Mouse (Mus musculus) liver, adult 2 months (tissue): Measurements from ENCODE around the gene Nfia. TPM values are rescaled to one million over a fixed set of nuclear protein-coding genes. Genes with fewer than 3 reads are reported as not detected.

Experiments used
- DNase-seq: peaks from one replicate; pipeline ENCODE4 v3.0.0-alpha.2; 2011; ENCODE audit warnings: low read depth, low spot score; ENCODE audit errors: extremely low read depth
- H3K27ac ChIP-seq: fragments of 200-500 bp; replicated peaks from 2 replicates; pipeline ENCODE4 v1.5.1; 2012; ENCODE audit warnings: low read depth, mild to moderate bottlenecking, control low read depth, inconsistent platforms, low read length; ENCODE audit not compliant: insufficient read depth
- H3K27me3 ChIP-seq: fragments of 200-500 bp; 2 replicates; pipeline ENCODE4 v1.6.1; 2012; ENCODE audit warnings: mild to moderate bottlenecking, moderate library complexity, low read length, inconsistent platforms; ENCODE audit not compliant: control insufficient read depth, insufficient read depth
- H3K36me3 ChIP-seq: fragments of 200-500 bp; 2 replicates; pipeline ENCODE4 v1.6.1; 2012; ENCODE audit warnings: low read length, inconsistent platforms; ENCODE audit not compliant: control insufficient read depth, insufficient read depth
- H3K4me1 ChIP-seq: fragments of 200-500 bp; 2 replicates; pipeline ENCODE4 v1.6.1; 2011; ENCODE audit warnings: low read length; ENCODE audit not compliant: control insufficient read depth, insufficient read depth
- H3K4me3 ChIP-seq: fragments of 200-500 bp; 2 replicates; pipeline ENCODE4 v1.5.1; 2011; ENCODE audit warnings: low read depth, mild to moderate bottlenecking, control low read depth, low read length, moderate library complexity; ENCODE audit not compliant: insufficient read depth
- H3K79me2 ChIP-seq: fragments of 200-500 bp; 2 replicates; pipeline ENCODE4 v1.6.1; 2012; ENCODE audit warnings: inconsistent platforms, mild to moderate bottlenecking, low read length, moderate library complexity; ENCODE audit not compliant: control insufficient read depth, insufficient read depth
- H3K9ac ChIP-seq: fragments of 200-500 bp; 2 replicates; pipeline ENCODE4 v1.6.1; 2012; ENCODE audit warnings: low read depth, mild to moderate bottlenecking, control low read depth, inconsistent platforms, low read length
- CTCF ChIP-seq: fragments of 200-500 bp; IDR thresholded peaks from 2 replicates; pipeline ENCODE4 v1.5.1; 2011; ENCODE audit warnings: low read depth, low read length, control low read depth
- POLR2A ChIP-seq: fragments of 200-500 bp; IDR thresholded peaks from 2 replicates; pipeline ENCODE4 v1.6.1; 2011; ENCODE audit warnings: low read length, control low read depth; ENCODE audit not compliant: insufficient read depth; ENCODE audit errors: extremely low read depth
- WGBS: fragments of 180-500 bp; shearing (Covaris S2); methylation state at CpG from one replicate; pipeline ENCODE4 v1.1.7; 2018; 5-methylcytosine and 5-hydroxymethylcytosine counted together
- polyA plus RNA-seq: library from polyadenylated mRNA; depleted of rRNA; stranded (reverse); fragments of >200 nt; gene quantifications from 2 replicates; pipeline ENCODE4 v1.2.3, GENCODE M21; 2012
- total RNA-seq: library from RNA; depleted of rRNA; stranded (reverse); fragments of >200 nt; gene quantifications from 2 replicates; pipeline ENCODE4 v1.2.3, GENCODE M21; 2014

The Nfia gene
- total and polyA plus RNA-seq, 2 experiments = 12.5 to 32.2 TPM

DNA sequence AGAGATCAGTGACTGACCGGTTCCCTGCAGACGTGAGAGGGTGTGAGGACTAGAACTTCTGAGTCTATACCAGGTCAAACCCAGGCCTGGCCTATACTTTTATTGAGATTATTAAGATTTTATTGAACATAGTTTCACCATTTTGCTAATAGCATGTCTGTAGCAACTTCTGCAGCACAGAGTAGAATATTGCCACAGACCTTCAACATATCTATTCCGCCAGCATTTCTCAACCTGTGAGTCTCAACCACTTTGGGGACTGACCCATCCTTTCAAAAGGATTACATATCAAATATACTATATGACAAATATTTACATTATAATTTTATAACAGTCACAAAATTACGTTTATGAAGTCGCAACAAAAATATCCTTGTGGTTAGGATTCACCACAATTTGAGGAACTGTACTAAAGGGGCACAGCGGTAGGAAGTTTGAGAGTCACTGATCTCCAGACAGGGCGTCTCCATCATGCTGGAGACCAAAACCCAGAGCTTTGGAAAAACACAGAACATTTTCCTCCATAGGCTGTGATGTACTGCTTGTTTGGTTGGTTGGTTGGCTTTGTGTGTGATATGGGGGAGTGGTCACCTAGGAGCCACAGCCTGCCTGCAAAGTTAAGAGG lies 284.0 kb downstream of the Nfia start:
- DNase-seq = no peak
- H3K4me3 ChIP-seq = no peak overlapping the region
- no peak for TF ChIP-seq CTCF
- TF ChIP-seq POLR2A = no peak
- no peaks in the 10 kb centered on the region for H3K79me2 ChIP-seq
- no peak overlapping the region for H3K9ac ChIP-seq
- no peak overlapping the region for H3K27ac ChIP-seq
- H3K4me1 ChIP-seq = no peaks in the 10 kb centered on the region
- H3K27me3 ChIP-seq = no peaks in the 10 kb centered on the region
- H3K36me3 ChIP-seq = peaks cover 4% of the 10 kb centered on the region; the same call in 1 of the 2 replicates
- WGBS = 93% methylated on average over 7 of the region's 7 CpGs

DNA sequence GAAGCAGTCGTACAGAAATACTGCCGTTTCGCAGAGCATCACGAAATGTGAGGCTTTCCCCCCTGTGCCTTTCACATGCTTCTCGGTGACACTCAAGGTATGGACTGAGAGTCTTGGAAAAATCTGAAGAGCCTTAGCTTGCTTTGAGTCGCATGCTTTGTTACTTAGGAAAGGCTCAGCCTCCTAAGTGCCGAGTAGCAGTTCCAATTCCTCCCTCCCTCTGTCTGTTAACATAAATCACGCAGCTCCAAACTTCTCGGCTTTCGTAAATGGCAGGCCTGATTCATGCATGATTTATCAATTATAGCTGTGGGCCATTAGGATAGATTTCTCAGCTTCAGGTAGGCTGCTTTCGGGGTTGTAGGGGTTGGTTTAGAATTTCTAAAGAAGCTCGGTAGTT lies 284.7 kb downstream of the Nfia start:
- no peaks in the 10 kb centered on the region for H3K27me3 ChIP-seq
- no peak for DNase-seq
- H3K79me2 ChIP-seq = no peaks in the 10 kb centered on the region
- H3K4me3 ChIP-seq = no peak overlapping the region
- no peak overlapping the region for H3K9ac ChIP-seq
- 95% methylated on average over 12 of the region's 12 CpGs for WGBS
- no peaks in the 10 kb centered on the region for H3K4me1 ChIP-seq
- TF ChIP-seq POLR2A (no peak), CTCF (no peak)
- no peak overlapping the region for H3K27ac ChIP-seq
- peaks cover 5% of the 10 kb centered on the region; the same call in 1 of the 2 replicates for H3K36me3 ChIP-seq

DNA sequence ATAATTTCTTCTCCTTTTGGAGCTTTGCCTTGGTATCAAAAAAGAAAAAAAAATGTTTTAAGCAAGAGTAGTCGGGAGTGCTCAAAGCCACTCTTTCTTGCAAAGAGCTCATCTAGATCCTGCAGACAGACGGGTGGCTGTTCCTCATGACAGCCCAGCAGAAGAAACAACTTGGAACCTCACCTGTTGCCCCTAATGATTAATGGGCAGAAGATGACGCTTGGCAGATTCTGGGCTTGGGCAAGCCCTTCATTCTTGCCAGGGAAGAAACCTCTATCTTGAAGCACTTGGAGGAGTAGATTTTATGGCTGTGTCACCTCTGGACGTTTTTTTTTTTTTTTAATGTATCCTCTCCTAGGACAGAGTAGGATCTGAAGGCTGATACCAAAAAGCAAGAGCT lies 285.2 kb downstream of the Nfia start:
- H3K4me1 ChIP-seq = no peaks in the 10 kb centered on the region
- no peaks in the 10 kb centered on the region for H3K79me2 ChIP-seq
- H3K4me3 ChIP-seq = no peak overlapping the region
- no peak for TF ChIP-seq CTCF
- no peak for TF ChIP-seq POLR2A
- no peak overlapping the region for H3K27ac ChIP-seq
- H3K9ac ChIP-seq = no peak overlapping the region
- 85% methylated on average over 4 of the region's 4 CpGs for WGBS
- peaks cover 5% of the 10 kb centered on the region; the same call in 1 of the 2 replicates for H3K36me3 ChIP-seq
- H3K27me3 ChIP-seq = no peaks in the 10 kb centered on the region
- no peak for DNase-seq

DNA sequence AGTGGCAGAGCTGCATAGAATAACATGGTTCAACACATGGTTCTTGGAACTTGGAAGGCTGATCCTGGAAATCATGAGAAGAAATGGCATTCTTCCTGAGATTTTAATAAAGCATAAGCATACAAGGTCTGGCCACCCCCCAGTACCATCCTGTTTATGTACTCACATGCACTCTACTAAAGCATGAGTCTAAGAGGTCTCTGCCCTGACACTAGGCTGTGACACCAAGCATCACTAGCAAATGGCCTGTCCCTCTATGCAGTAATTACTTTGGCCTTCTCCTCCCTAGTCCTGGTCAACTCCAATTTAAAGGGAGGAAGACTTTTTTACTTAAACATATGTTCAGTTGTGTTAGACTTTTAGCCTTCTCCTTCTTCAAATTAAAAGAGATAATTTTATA lies 285.6 kb downstream of the Nfia start:
- no peaks in the 10 kb centered on the region for H3K4me1 ChIP-seq
- H3K4me3 ChIP-seq = no peak overlapping the region
- no peak for DNase-seq
- H3K9ac ChIP-seq = no peak overlapping the region
- H3K36me3 ChIP-seq = peaks cover 8% of the 10 kb centered on the region; the same call in 1 of the 2 replicates
- H3K27me3 ChIP-seq = no peaks in the 10 kb centered on the region
- no peak overlapping the region for H3K27ac ChIP-seq
- TF ChIP-seq CTCF (no peak), POLR2A (no peak)
- no peaks in the 10 kb centered on the region for H3K79me2 ChIP-seq

DNA sequence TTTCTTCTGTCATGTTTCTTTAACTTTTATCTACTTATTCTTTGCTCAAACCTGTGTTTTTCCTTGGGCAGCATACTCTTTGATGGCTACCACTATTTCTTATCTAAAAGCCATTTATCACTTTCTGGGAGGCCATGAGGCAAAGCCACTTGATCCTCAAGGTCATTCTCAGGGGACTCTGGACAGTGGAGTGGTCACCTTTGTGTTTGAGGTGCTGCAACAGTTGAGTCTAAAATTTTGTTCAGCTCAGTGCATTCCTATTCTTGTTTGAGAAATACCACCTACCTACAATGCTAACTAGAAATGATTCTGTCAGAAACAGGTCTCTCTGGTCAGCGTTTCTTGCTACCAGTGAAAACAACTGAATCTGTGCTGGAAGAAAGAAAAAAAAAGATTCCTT lies 288.1 kb downstream of the Nfia start:
- WGBS = 58% methylated on average over 1 of the region's 1 CpGs
- no peak overlapping the region for H3K4me3 ChIP-seq
- no peaks in the 10 kb centered on the region for H3K79me2 ChIP-seq
- H3K4me1 ChIP-seq = no peaks in the 10 kb centered on the region
- DNase-seq = no peak
- peaks cover 18% of the 10 kb centered on the region; the same call in 1 of the 2 replicates for H3K36me3 ChIP-seq
- H3K27me3 ChIP-seq = no peaks in the 10 kb centered on the region
- no peak overlapping the region for H3K27ac ChIP-seq
- no peak for TF ChIP-seq CTCF
- no peak for TF ChIP-seq POLR2A
- no peak overlapping the region for H3K9ac ChIP-seq

DNA sequence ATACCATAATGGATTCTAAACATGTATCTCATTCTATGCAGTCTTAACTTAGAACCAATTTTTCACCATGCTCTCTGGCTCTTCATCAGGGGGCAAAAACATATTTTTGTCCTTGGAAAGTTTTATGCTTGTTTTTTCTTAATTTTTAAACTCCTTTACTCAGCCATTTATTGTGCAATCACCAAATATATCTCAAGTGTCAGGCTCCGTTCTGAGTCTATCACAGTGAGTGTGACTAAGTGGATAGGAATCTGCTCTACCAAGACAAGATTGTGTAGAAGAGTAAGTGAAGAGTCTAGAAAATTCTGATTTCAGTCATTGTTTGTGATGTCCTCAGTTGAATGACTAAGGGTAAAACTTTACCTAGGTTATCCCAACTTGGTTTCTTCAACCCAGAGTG lies 288.6 kb downstream of the Nfia start:
- Histone ChIP-seq H3K4me3 (no peak overlapping the region), H3K4me1 (no peaks in the 10 kb centered on the region), H3K79me2 (no peaks in the 10 kb centered on the region), H3K27me3 (no peaks in the 10 kb centered on the region), H3K9ac (no peak overlapping the region), H3K36me3 (peaks cover 18% of the 10 kb centered on the region; the same call in 1 of the 2 replicates), H3K27ac (no peak overlapping the region)
- TF ChIP-seq POLR2A (no peak), CTCF (no peak)
- WGBS = 35% methylated on average over 1 of the region's 1 CpGs
- no peak for DNase-seq
